Mouse (Mus musculus): ENCODE measurements around the gene Plin5. TPM values are rescaled to one million over a fixed set of nuclear protein-coding genes. Genes with fewer than 3 reads are reported as not detected.

Plin5 gene
- total and polyA plus RNA-seq, 3 experiments = not detected

DNA sequence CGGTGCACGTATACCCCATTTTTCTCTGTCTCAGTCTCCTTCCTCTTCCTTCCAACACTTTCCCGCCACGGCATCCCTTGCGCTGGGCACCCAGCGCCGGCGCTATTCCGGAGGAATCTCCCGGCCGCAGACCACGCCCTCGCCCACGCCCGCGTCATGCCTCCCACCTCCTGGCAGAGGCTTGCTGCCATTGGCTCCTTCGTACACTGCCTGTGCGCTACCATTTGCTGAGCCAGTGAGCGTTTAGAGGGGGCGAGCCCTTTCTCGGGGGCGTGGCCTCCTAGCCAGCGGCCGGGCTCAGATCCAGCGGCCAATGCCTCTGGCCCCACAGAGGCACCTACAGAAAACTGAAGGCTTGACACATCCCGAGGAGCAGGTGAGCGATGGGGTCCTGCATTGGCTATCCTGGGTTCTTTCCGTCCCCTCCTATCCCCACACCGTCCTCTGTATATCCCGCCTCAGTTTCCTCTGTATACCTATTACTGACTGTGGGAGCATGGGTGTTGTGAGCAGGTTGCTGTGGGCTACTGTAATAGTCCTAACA lies 44.9 kb upstream of the Plin5 start, which contains the start of gene Tnfaip8l1:
Gene Tnfaip8l1, plus strand, starts transcription at position 247 of the 544 bp plus-strand sequence.
- Histone ChIP-seq H3K4me2 (ENCODE audit: insufficient read depth, low read depth, poor library complexity, severe bottlenecking) (peak within 1 kb of the TSS; percentile 92), H3K4me3 (replicated peaks in 1 of 3; ENCODE audit: low read depth in 2 of 3, low read length in 2 of 3, poor library complexity in 1 of 3) (peak within 1 kb of the TSS; percentile 46 to 69 (median 67)), H3K27ac (ENCODE audit: insufficient read depth, low read depth) (no peak within 1 kb of the TSS), H3K79me2 (replicated peaks; ENCODE audit: control insufficient read depth, extremely low read depth, insufficient read depth, poor library complexity, severe bottlenecking) (no peaks in the 10 kb centered on the region), H3K36me3 (replicated peaks in 1 of 2; ENCODE audit: control insufficient read depth in 1 of 2, insufficient read depth in 1 of 2, low read length in 1 of 2) (no peaks in the 10 kb centered on the region), H3K4me1 (ENCODE audit: control insufficient read depth in 1 of 2, insufficient read depth in 2 of 2) (peaks cover 4 to 35% of the 10 kb centered on the region in 2 experiments; a peak in 3 of 4 replicates), H3K27me3 (replicated peaks) (peaks cover 39% of the 10 kb centered on the region), H3K9ac (ENCODE audit: insufficient read depth, low read depth) (peak within 1 kb of the TSS; percentile 75), H3K9me3 (replicated peaks; ENCODE audit: low read length) (no peaks in the 10 kb centered on the region)
- TF ChIP-seq TBP (conservative IDR thresholded peaks at IDR 0.05; ENCODE audit: low read depth, low read length) (no peak), SMC3 (IDR thresholded peaks at IDR 0.05; ENCODE audit: low read depth, low read length) (no peak), E2F4 (IDR thresholded peaks at IDR 0.05; ENCODE audit: insufficient replicate concordance, low read depth, low read length) (0 out of 2 replicates have a peak, but pooled peaks have one; percentile 53), NRF1 (IDR thresholded peaks at IDR 0.05; ENCODE audit: low read depth, low read length) (peak; percentile 47; the same call in 1 of the 2 replicates), MEF2A (IDR thresholded peaks at IDR 0.05; ENCODE audit: borderline replicate concordance, low read depth, low read length) (no peak), PAX5 (IDR thresholded peaks at IDR 0.05; ENCODE audit: low read length) (no peak), NELFE (IDR thresholded peaks at IDR 0.05; ENCODE audit: low read depth, low read length) (peak; percentile 50; the same call in 1 of the 2 replicates), IRF4 (IDR thresholded peaks at IDR 0.05; ENCODE audit: low read depth, low read length) (no peak), USF1 (IDR thresholded peaks at IDR 0.05; ENCODE audit: low read depth, low read length) (no peak), ZMIZ1 (IDR thresholded peaks at IDR 0.05; ENCODE audit: low read depth, low read length) (no peak), MYC (IDR thresholded peaks at IDR 0.05; ENCODE audit: low read depth, low read length) (no peak), MAFK (IDR thresholded peaks at IDR 0.05; ENCODE audit: insufficient replicate concordance, low read length) (no peak), ELF1 (IDR thresholded peaks at IDR 0.05; ENCODE audit: low read depth, low read length) (peak; percentile 31; the same call in 1 of the 2 replicates), ZNF384 (IDR thresholded peaks at IDR 0.05; ENCODE audit: low read depth, low read length) (no peak), UBTF (IDR thresholded peaks at IDR 0.05; ENCODE audit: low read depth, low read length) (no peak), MXI1 (IDR thresholded peaks at IDR 0.05; ENCODE audit: low read depth, low read length) (peak; percentile 50; the same call in 1 of the 2 replicates), JUND (conservative IDR thresholded peaks at IDR 0.05; ENCODE audit: low read depth, low read length) (no peak), CTCF (conservative IDR thresholded peaks at IDR 0.05 in 1 of 2, IDR thresholded peaks at IDR 0.05 in 1 of 2; ENCODE audit: low read depth in 2 of 2, low read length in 2 of 2) (no peak), POLR2A (IDR thresholded peaks at IDR 0.05; ENCODE audit: low read depth, low read length) (peak; percentile 64), KAT2A (IDR thresholded peaks at IDR 0.05; ENCODE audit: insufficient replicate concordance, low read length) (no peak), MAZ (IDR thresholded peaks at IDR 0.05; ENCODE audit: low read depth, low read length) (no peak), ETS1 (conservative IDR thresholded peaks at IDR 0.05; ENCODE audit: low read depth, low read length) (no peak), CHD1 (IDR thresholded peaks at IDR 0.05; ENCODE audit: low read depth, low read length) (no peak), POLR2AphosphoS2 (IDR thresholded peaks at IDR 0.05; ENCODE audit: low read depth, low read length) (no peak), BHLHE40 (IDR thresholded peaks at IDR 0.05; ENCODE audit: low read depth, low read length) (no peak), SIN3A (IDR thresholded peaks at IDR 0.05; ENCODE audit: low read length) (peak; percentile 31; the same call in 1 of the 2 replicates), RCOR1 (conservative IDR thresholded peaks at IDR 0.05; ENCODE audit: low read depth, low read length) (no peak), JUN (IDR thresholded peaks at IDR 0.05; ENCODE audit: insufficient read depth, low read depth, low read length) (no peak), MAX (IDR thresholded peaks at IDR 0.05; ENCODE audit: low read length) (0 out of 2 replicates have a peak, but pooled peaks have one; percentile 20), TCF12 (IDR thresholded peaks at IDR 0.05; ENCODE audit: low read depth, low read length) (0 out of 2 replicates have a peak, but pooled peaks have one; percentile 7), HCFC1 (IDR thresholded peaks at IDR 0.05; ENCODE audit: low read depth, low read length) (no peak; the same call in 1 of the 2 replicates)
- dilution Hi-C loops (cut with MboI; ENCODE audit: extremely low pct_ligation_motif_present, extremely low pct_unique_long_range_greater_than_20kb, low sequenced_read_pairs) (no loop called here), in situ Hi-C loops (cut with MboI; ENCODE audit: low pct_ligation_motif_present, low pct_unique_long_range_greater_than_20kb, low sequenced_read_pairs) (loop anchor here (5.0 kb wide), 1 partner anchor 35 kb away; no protein-coding TSS in a partner anchor)
- DNase-seq (ENCODE audit: extremely low read depth) = peak; percentile 91

Data from CH12.LX (cell line).